Mouse (Mus musculus): Measurements from ENCODE around the gene Tctn3. TPM values are rescaled to one million over a fixed set of nuclear protein-coding genes. Genes with fewer than 3 reads are reported as not detected.
A peak's percentile ranks its signal among the peaks of the same experiment; 100 is the strongest.

Tctn3 gene
- polyA plus RNA-seq, 1 experiment from 2014 or later: 10.3 TPM

GRCm38 (mm10) chr19:40553014-40553789, 58.8 kb downstream of the Tctn3 start:
- H3K27ac ChIP-seq (replicated peaks; ENCODE audit: low read depth, low read length): no peak overlapping the region
- no peak for DNase-seq (ENCODE audit: low spot score)
- WGBS: 90% methylated on average over 14 of the region's 14 CpGs
- H3K4me3 ChIP-seq (ENCODE audit: low read depth, low read length): no peak overlapping the region
- H3K27me3 ChIP-seq (ENCODE audit: control insufficient read depth, insufficient read depth, low read length): no peaks in the 10 kb centered on the region
- H3K9ac ChIP-seq (replicated peaks; ENCODE audit: low read length): no peak overlapping the region
- peaks cover 7% of the 10 kb centered on the region for H3K36me3 ChIP-seq (replicated peaks; ENCODE audit: control insufficient read depth, insufficient read depth, low read depth, low read length)
- ATAC-seq (replicated peaks; ENCODE audit: insufficient number of reproducible peaks, low FRiP score, low TSS enrichment, low read depth): no peak
- H3K9me3 ChIP-seq (replicated peaks; ENCODE audit: control insufficient read depth, low read length): no peaks in the 10 kb centered on the region
- no peak overlapping the region for H3K4me2 ChIP-seq (ENCODE audit: low read depth, low read length)
- H3K4me1 ChIP-seq (ENCODE audit: control insufficient read depth, insufficient read depth, low read length): 0 out of 2 replicates have a peak, but pooled peaks cover 4% of the 10 kb centered on the region

- Histone ChIP-seq H3K4me3 (ENCODE audit: low read depth, low read length) (no peak overlapping the region), H3K27me3 (ENCODE audit: control insufficient read depth, insufficient read depth, low read length) (no peaks in the 10 kb centered on the region), H3K9me3 (replicated peaks; ENCODE audit: control insufficient read depth, low read length) (no peaks in the 10 kb centered on the region), H3K27ac (replicated peaks; ENCODE audit: low read depth, low read length) (no peak overlapping the region), H3K9ac (replicated peaks; ENCODE audit: low read length) (no peak overlapping the region), H3K4me1 (ENCODE audit: control insufficient read depth, insufficient read depth, low read length) (0 out of 2 replicates have a peak, but pooled peaks cover 4% of the 10 kb centered on the region), H3K36me3 (replicated peaks; ENCODE audit: control insufficient read depth, insufficient read depth, low read depth, low read length) (no peaks in the 10 kb centered on the region), H3K4me2 (ENCODE audit: low read depth, low read length) (no peak overlapping the region)
- DNase-seq (ENCODE audit: low spot score) (no peak), ATAC-seq (replicated peaks; ENCODE audit: insufficient number of reproducible peaks, low FRiP score, low TSS enrichment, low read depth) (no peak)
- 70% methylated on average over 6 of the region's 6 CpGs for WGBS
Observed at GRCm38 (mm10) chr19:40549516-40550135, 62.4 kb downstream of the Tctn3 start.

- H3K27ac ChIP-seq (replicated peaks; ENCODE audit: low read depth, low read length): no peak overlapping the region
- WGBS: 36% methylated on average over 5 of the region's 5 CpGs
- H3K4me2 ChIP-seq (ENCODE audit: low read depth, low read length): no peak overlapping the region
- 0 out of 2 replicates have a peak, but pooled peaks cover 4% of the 10 kb centered on the region for H3K4me1 ChIP-seq (ENCODE audit: control insufficient read depth, insufficient read depth, low read length)
- no peaks in the 10 kb centered on the region for H3K9me3 ChIP-seq (replicated peaks; ENCODE audit: control insufficient read depth, low read length)
- no peaks in the 10 kb centered on the region for H3K36me3 ChIP-seq (replicated peaks; ENCODE audit: control insufficient read depth, insufficient read depth, low read depth, low read length)
- H3K4me3 ChIP-seq (ENCODE audit: low read depth, low read length): no peak overlapping the region
- ATAC-seq (replicated peaks; ENCODE audit: insufficient number of reproducible peaks, low FRiP score, low TSS enrichment, low read depth) (peak; percentile 42; the same call in 1 of the 2 replicates), DNase-seq (ENCODE audit: low spot score) (peak; percentile 15)
- H3K27me3 ChIP-seq (ENCODE audit: control insufficient read depth, insufficient read depth, low read length): no peaks in the 10 kb centered on the region
- H3K9ac ChIP-seq (replicated peaks; ENCODE audit: low read length): no peak overlapping the region
Observed at GRCm38 (mm10) chr19:40548796-40549515, 63.1 kb downstream of the Tctn3 start.

- H3K27me3 ChIP-seq (ENCODE audit: control insufficient read depth, insufficient read depth, low read length): no peaks in the 10 kb centered on the region
- ATAC-seq (replicated peaks; ENCODE audit: insufficient number of reproducible peaks, low FRiP score, low TSS enrichment, low read depth) (no peak), DNase-seq (ENCODE audit: low spot score) (peak; percentile 59)
- no peaks in the 10 kb centered on the region for H3K36me3 ChIP-seq (replicated peaks; ENCODE audit: control insufficient read depth, insufficient read depth, low read depth, low read length)
- no peaks in the 10 kb centered on the region for H3K9me3 ChIP-seq (replicated peaks; ENCODE audit: control insufficient read depth, low read length)
- no peak overlapping the region for H3K4me2 ChIP-seq (ENCODE audit: low read depth, low read length)
- no peak overlapping the region for H3K27ac ChIP-seq (replicated peaks; ENCODE audit: low read depth, low read length)
- WGBS: 70% methylated on average over 6 of the region's 6 CpGs
- H3K4me1 ChIP-seq (ENCODE audit: control insufficient read depth, insufficient read depth, low read length): 0 out of 2 replicates have a peak, but pooled peaks cover 4% of the 10 kb centered on the region
- H3K4me3 ChIP-seq (ENCODE audit: low read depth, low read length): no peak overlapping the region
- H3K9ac ChIP-seq (replicated peaks; ENCODE audit: low read length): no peak overlapping the region
Observed at GRCm38 (mm10) chr19:40548386-40548785, 63.6 kb downstream of the Tctn3 start.

Other genes with a start within 250 kb of the Tctn3 start
- gene Sorbs1, start 98.5 kb downstream of the Tctn3 start, polyA plus RNA-seq (2014; fragmentation: Nextera tagmentation; extraction: Ambion mirVana): 35.7 and 39.3 TPM in 2 replicates
- 56.0 and 59.7 TPM in 2 replicates for gene Aldh18a1, start 23.8 kb downstream of the Tctn3 start, polyA plus RNA-seq (2014; fragmentation: Nextera tagmentation; extraction: Ambion mirVana)
- gene Entpd1, start 133 bp upstream of the Tctn3 start, polyA plus RNA-seq (2014; fragmentation: Nextera tagmentation; extraction: Ambion mirVana): 6.1 and 7.9 TPM in 2 replicates
- 0.06 and 0.25 TPM in 2 replicates for gene Cc2d2b, start 136.5 kb upstream of the Tctn3 start, polyA plus RNA-seq (2014; fragmentation: Nextera tagmentation; extraction: Ambion mirVana)
- 36.3 and 40.0 TPM in 2 replicates for gene Ccnj, start 219.0 kb upstream of the Tctn3 start, polyA plus RNA-seq (2014; fragmentation: Nextera tagmentation; extraction: Ambion mirVana)